Mouse (Mus musculus) limb, embryonic 14.5 days (tissue): ENCODE results near the gene Bcl2. TPM values are rescaled to one million over a fixed set of nuclear protein-coding genes. Genes with fewer than 3 reads are reported as not detected.
A peak's percentile ranks its signal among the peaks of the same experiment; 100 is the strongest.

Experiments
- ATAC-seq: fragments of 200-750 bp; cut with Nextera tagmentation; 2 replicates; pipeline ENCODE4 v1.8.0; 2017; ENCODE audit warnings: low read depth, moderate number of reproducible peaks, moderate TSS enrichment; ENCODE audit not compliant: low FRiP score
- DNase-seq: peaks from one replicate; pipeline ENCODE4 v3.0.0-alpha.2; 2015; ENCODE audit warnings: low spot score
- H3K27ac ChIP-seq: fragments of 300-500 bp; sonication (generic); replicated peaks from 2 replicates; pipeline ENCODE4 v1.5.1; 2014; ENCODE audit warnings: low read depth, mild to moderate bottlenecking, low read length, moderate library complexity, mixed read lengths
- H3K27me3 ChIP-seq: fragments of 300-500 bp; sonication (generic); 2 replicates; pipeline ENCODE4 v1.6.1; 2014; ENCODE audit warnings: low read length, mixed read lengths; ENCODE audit not compliant: control insufficient read depth, insufficient read depth
- H3K36me3 ChIP-seq: fragments of 300-500 bp; sonication (generic); 2 replicates; pipeline ENCODE4 v1.6.1; 2014; ENCODE audit warnings: mild to moderate bottlenecking, low read length, moderate library complexity, mixed read lengths; ENCODE audit not compliant: control insufficient read depth, insufficient read depth
- H3K4me1 ChIP-seq: fragments of 300-500 bp; sonication (generic); 2 replicates; pipeline ENCODE4 v1.6.1; 2014; ENCODE audit warnings: antibody characterized with exemption, low read length, mixed read lengths; ENCODE audit not compliant: control insufficient read depth, insufficient read depth
- H3K4me2 ChIP-seq: fragments of 300-500 bp; sonication (generic); replicated peaks from 2 replicates; pipeline ENCODE4 v1.6.1; 2014; ENCODE audit warnings: low read depth, mild to moderate bottlenecking, low read length, moderate library complexity; ENCODE audit not compliant: severe bottlenecking
- H3K4me3 ChIP-seq: fragments of 300-500 bp; sonication (generic); replicated peaks from 2 replicates; pipeline ENCODE4 v1.5.1; 2014; ENCODE audit warnings: low read length
- H3K9ac ChIP-seq: fragments of 300-500 bp; sonication (generic); 2 replicates; pipeline ENCODE4 v1.6.1; 2014; ENCODE audit warnings: mild to moderate bottlenecking, low read depth, low read length, moderate library complexity; ENCODE audit not compliant: severe bottlenecking
- H3K9me3 ChIP-seq: fragments of 300-500 bp; sonication (generic); 2 replicates; pipeline ENCODE4 v1.6.1; 2016; ENCODE audit warnings: low read length; ENCODE audit not compliant: control insufficient read depth
- POLR2A ChIP-seq: fragments of 200-500 bp; IDR thresholded peaks from 2 replicates; pipeline ENCODE4 v1.8.0; 2012; ENCODE audit warnings: inconsistent platforms, mild to moderate bottlenecking, moderate library complexity, borderline replicate concordance; ENCODE audit not compliant: insufficient read depth, insufficient read length; ENCODE audit errors: extremely low read depth
- WGBS: fragments of 180-500 bp; shearing (Covaris S2); extraction: QIAGEN DNeasy Blood & Tissue Kit; methylation state at CpG from one replicate; pipeline ENCODE4 v1.1.7; 2014; 5-methylcytosine and 5-hydroxymethylcytosine counted together
- polyA plus RNA-seq, 2 experiments: library from polyadenylated mRNA; depleted of rRNA in 1 of 2; stranded (reverse) in 1 of 2; unstranded in 1 of 2; fragments of >200 nt; fragmentation: Nextera tagmentation in 1 of 2; extraction: Ambion mirVana in 1 of 2; gene quantifications; 2 replicates each; pipeline versions ENCODE4 v1.2.1 to v1.2.3; 2012 to 2014

Gene Bcl2
- polyA plus RNA-seq, 2 experiments = 8.0 to 15.7 TPM

DNA sequence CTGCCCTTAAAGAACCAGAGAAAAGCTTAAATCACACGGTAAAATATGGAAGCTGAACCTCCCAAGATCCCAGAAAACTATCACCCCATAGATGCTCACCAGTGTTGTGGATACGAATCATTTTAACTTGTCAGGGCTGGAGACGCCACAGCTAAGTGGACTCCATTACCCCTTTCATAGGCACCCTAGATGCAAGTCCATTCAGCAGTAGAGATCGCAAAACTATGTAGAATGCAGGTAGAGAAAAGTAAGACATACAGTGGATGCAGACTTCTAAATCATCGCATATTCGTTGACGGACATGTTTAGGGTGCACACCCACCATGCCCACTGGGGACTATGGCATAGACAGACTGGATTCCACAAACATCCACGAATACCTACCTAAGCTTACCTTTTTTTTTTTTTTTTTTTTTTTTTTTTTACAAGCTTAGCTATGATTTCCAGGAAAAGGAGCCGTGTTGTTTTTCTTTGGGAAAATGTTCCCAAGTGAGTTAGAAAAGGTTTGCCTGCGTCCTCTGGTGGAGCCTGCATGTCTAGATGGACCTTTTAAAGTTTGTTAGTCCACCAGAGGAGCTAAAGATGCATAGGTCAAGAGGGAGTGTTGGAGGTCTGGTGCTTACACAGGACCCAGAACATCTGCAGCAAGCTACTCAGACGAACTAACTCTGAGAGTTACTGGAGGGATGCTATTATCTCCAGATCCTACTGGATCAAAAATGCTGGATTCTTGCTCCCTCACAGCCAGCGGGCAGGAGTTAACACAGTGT is 2.5 kb downstream of the Bcl2 start:
- WGBS = 50% methylated on average over 12 of the region's 12 CpGs
- Histone ChIP-seq H3K4me3 (peak overlapping the region; percentile 83), H3K4me1 (peaks cover 11% of the 10 kb centered on the region), H3K36me3 (no peaks in the 10 kb centered on the region), H3K4me2 (peak overlapping the region; percentile 80), H3K9me3 (no peaks in the 10 kb centered on the region), H3K9ac (peak overlapping the region; percentile 85), H3K27ac (0 out of 2 replicates have a peak overlapping the region, but pooled peaks have one; percentile 33), H3K27me3 (no peaks in the 10 kb centered on the region)
- TF ChIP-seq POLR2A = no peak
- ATAC-seq (no peak), DNase-seq (no peak)

DNA sequence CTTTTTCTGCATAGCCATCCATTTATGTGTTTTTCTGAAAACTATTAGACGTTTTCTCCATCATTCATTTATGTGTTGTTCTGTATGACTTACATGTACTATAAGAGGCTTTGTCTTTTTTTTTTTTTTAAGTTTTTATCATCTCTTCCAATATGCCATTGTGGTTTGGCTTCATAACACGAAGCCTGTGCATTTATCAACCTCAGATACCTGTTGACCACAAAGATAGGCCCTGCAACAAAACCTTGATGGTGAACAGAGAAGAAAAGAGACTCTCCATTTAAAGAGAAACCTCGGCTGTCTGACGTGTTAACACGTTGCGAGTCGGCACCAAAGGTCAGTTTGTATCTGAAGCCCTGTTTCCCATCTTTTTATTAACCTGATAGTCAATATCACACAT is 3.9 kb downstream of the Bcl2 start:
- peaks cover 13% of the 10 kb centered on the region for H3K4me1 ChIP-seq
- TF ChIP-seq POLR2A = no peak
- H3K27me3 ChIP-seq = no peaks in the 10 kb centered on the region
- no peak for ATAC-seq
- H3K36me3 ChIP-seq = no peaks in the 10 kb centered on the region
- no peak overlapping the region for H3K9ac ChIP-seq
- H3K4me3 ChIP-seq = peak overlapping the region; percentile 12
- WGBS = 83% methylated on average over 7 of the region's 7 CpGs
- no peaks in the 10 kb centered on the region for H3K9me3 ChIP-seq
- H3K4me2 ChIP-seq = peak overlapping the region; percentile 20
- no peak for DNase-seq
- H3K27ac ChIP-seq = no peak overlapping the region

DNA sequence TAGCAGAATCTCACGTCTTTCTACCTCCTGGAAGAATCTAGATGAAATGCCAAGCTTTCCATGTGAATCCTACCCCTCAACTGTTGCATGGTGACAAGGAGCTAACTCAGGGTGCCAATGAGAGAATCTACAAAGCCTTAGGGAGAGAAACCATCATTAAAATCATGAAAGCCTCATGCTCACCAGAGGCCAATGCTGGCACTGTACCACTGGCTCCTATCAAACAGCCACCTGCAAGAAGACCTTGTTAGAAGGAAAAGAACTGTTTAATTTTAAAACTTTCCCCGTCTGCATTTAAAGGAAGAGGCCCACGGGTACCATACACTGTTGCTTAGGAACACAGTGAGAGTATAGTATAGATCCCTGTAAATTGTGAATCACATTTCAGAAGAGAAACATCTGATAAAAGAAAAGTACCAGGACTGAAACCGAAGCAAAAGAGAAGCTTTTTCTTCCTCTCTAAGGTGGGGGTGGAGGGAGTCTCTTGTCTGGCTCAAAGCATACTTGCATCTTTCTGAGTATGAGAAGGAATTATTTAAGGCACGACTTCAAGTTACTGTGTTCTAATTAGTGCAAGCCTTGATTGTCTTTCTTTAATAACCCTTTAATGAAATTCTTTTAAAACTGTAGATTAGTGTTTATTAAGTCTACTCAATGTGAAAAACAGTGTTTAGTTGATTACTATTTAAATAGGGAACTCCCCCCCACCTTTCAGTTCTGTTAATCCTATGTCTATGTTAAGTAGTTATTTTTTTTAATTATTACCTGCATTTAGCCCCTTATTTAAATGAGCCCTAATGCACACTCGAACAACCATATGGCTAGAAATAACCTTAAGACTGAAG is 6.8 kb downstream of the Bcl2 start:
- H3K27ac ChIP-seq = no peak overlapping the region
- H3K27me3 ChIP-seq = no peaks in the 10 kb centered on the region
- peaks cover 9% of the 10 kb centered on the region for H3K4me1 ChIP-seq
- H3K4me2 ChIP-seq = no peak overlapping the region
- no peak overlapping the region for H3K9ac ChIP-seq
- H3K9me3 ChIP-seq = no peaks in the 10 kb centered on the region
- ATAC-seq (no peak), DNase-seq (no peak)
- H3K4me3 ChIP-seq = no peak overlapping the region
- 52% methylated on average over 6 of the region's 6 CpGs for WGBS
- TF ChIP-seq POLR2A = no peak
- H3K36me3 ChIP-seq = no peaks in the 10 kb centered on the region

DNA sequence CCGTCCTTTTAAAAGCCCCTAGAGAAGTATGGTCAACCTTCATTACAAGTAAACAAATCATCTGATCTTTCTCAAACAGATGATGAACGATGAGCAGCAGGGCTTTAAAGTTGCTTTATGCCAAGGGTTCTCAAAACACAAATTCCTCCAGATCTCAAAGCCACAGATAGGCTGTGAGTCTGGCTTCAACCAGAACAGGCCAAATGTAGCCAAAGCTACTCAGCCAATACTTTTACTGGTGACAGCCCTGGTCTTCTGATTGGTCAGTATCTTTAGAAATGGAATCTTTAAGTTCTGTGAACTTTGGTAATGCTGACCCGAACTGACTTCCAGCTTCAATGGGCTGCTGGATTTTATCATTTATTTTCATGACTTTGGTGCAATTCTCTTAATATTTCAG is 10.9 kb downstream of the Bcl2 start:
- Histone ChIP-seq H3K4me1 (peaks cover 3% of the 10 kb centered on the region; the same call in 1 of the 2 replicates), H3K4me3 (no peak overlapping the region), H3K4me2 (no peak overlapping the region), H3K9me3 (no peaks in the 10 kb centered on the region), H3K27me3 (no peaks in the 10 kb centered on the region), H3K36me3 (peaks cover 2% of the 10 kb centered on the region; the same call in 1 of the 2 replicates), H3K27ac (no peak overlapping the region), H3K9ac (no peak overlapping the region)
- ATAC-seq = no peak
- TF ChIP-seq POLR2A = no peak
- 70% methylated on average over 3 of the region's 3 CpGs for WGBS
- no peak for DNase-seq

DNA sequence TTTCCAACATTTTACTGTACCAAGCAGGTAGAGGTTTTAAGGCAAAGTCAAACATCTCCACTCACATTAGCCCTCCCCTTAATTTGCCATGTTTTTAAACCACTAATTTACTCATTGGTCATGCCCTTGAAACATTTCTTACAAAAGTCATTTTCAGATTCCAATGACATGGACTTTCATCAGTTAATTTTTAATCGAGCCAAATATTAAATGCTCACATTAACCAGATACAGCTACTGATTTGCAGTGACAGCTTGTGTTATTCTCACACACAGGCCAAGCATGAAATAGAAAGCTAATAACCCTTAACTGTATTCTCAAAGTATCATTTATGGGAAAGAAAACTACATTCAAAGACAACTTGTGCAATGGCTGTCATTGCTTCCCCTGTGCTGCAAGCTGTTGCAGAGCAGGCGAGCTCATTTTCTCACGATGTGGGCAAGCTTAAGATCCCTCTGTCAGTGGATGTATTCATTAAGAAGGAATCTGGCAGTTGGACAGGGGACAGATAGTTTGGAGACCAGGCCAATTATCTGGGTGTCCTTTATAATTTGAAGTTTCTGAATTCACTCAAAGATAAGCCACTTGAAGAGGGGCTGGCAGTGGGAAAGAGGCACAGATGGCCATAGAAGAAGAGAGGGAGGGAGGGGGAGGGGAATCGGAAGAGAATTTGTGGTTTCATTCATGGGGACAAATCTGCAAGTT is 11.5 kb downstream of the Bcl2 start:
- H3K9me3 ChIP-seq = no peaks in the 10 kb centered on the region
- ATAC-seq = no peak
- peaks cover 3% of the 10 kb centered on the region; the same call in 1 of the 2 replicates for H3K4me1 ChIP-seq
- WGBS = 81% methylated on average over 4 of the region's 4 CpGs
- H3K27me3 ChIP-seq = no peaks in the 10 kb centered on the region
- H3K9ac ChIP-seq = no peak overlapping the region
- no peak overlapping the region for H3K27ac ChIP-seq
- H3K4me2 ChIP-seq = no peak overlapping the region
- DNase-seq = no peak
- H3K36me3 ChIP-seq = peaks cover 2% of the 10 kb centered on the region; the same call in 1 of the 2 replicates
- no peak for TF ChIP-seq POLR2A
- no peak overlapping the region for H3K4me3 ChIP-seq
